Comparison of ENCODE assay signal across 23 mouse cellular contexts in the genomic region with DNA sequence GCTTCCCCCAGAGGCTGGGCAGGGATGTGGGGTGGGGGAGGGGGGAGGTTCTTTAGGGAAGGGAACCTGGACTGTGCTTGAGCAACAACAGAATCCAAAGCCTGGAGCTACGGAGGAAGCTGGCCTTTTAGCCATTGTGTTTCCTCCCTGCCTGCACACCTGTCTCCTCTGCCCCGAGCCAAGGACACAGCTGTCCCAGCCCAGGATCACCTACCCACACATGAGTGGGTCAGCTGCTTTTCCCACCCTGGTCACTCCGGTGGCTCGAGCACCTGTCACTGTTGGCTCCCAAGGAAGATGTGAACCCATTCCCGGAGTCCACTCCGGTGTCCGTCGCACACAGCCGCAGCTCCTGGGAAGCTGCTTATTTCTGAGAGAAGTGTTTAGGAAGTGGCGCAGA. TPM values are rescaled to one million over a fixed set of nuclear protein-coding genes. Genes with fewer than 3 reads are reported as not detected.
DNase-seq lines count a peak whose midpoint lies in the region; TF ChIP-seq lines count a peak whose summit lies in the region.
"Had no signal": no experiment of that assay in that cellular context is flagged by ENCODE, and none has a peak within 500 bp of the region (broad histone marks: within the 10 kb centered on the region; RNA-seq: fewer than 3 reads in every experiment).

No protein-coding gene starts in this region.

- intact Hi-C loops in gastrocnemius, postnatal 14 days (cut with DNase I; ENCODE audit: low total_unique reads), result no loop called here
- intact Hi-C loops in gastrocnemius, postnatal 36 days (cut with DNase I), result no loop called here

- H3K79me2 ChIP-seq in myocyte (ENCODE audit: control insufficient read depth, insufficient read depth), result no peaks in the 10 kb centered on the region

- no peaks in the 10 kb centered on the region for H3K27me3 ChIP-seq in myocyte (ENCODE audit: control insufficient read depth, insufficient read depth, insufficient read length)
- H3K27me3 ChIP-seq: embryonic facial prominence, embryonic 15.5 days; heart, embryonic 15.5 days; intestine, embryonic 15.5 days had no signal

- no peak for TF ChIP-seq POLR2A in myocyte (IDR thresholded peaks at IDR 0.05; ENCODE audit: insufficient read length, low read depth)

- no peak overlapping the region for H3ac ChIP-seq in myocyte (ENCODE audit: control insufficient read depth, insufficient read length)

- peak; percentile 48 for DNase-seq in gastrocnemius, postnatal 14 days
- DNase-seq in gastrocnemius, postnatal 36 days, result no peak
- DNase-seq in kidney, adult 11 months, result peak; percentile 4
- no peak for DNase-seq in kidney, postnatal 10 days
- peak; percentile 18 for DNase-seq in ZHBTc4 (ENCODE audit: low read depth, low spot score)
- no peak for DNase-seq in thymus, postnatal 36 days
- DNase-seq: adrenal gland, postnatal 10 days; cerebellum, adult 11 months; cerebellum, adult 8-10 months; cerebellum, postnatal 14 days; gastrocnemius, postnatal 25 days; heart, adult 2 months; heart, postnatal 14 days; kidney, adult 2 months had no signal

- no peaks in the 10 kb centered on the region for H3K36me3 ChIP-seq in myocyte (ENCODE audit: control insufficient read depth, insufficient read depth)
- H3K36me3 ChIP-seq: embryonic facial prominence, embryonic 15.5 days; G1E; heart, embryonic 15.5 days; intestine, embryonic 15.5 days had no signal

- no peak overlapping the region for H3K4me3 ChIP-seq in myocyte
- H3K4me3 ChIP-seq: embryonic facial prominence, embryonic 15.5 days; erythroblast, embryonic 14.5 days; forebrain, embryonic 10.5 days; heart, adult 2 months; heart, embryonic 15.5 days; hindbrain, embryonic 10.5 days; intestine, embryonic 15.5 days had no signal

- no peak overlapping the region for H3K4me2 ChIP-seq in myocyte (ENCODE audit: low read depth)
- H3K4me2 ChIP-seq: embryonic facial prominence, embryonic 15.5 days; heart, embryonic 15.5 days; hindbrain, embryonic 14.5 days; intestine, embryonic 15.5 days had no signal

TF ChIP-seq in myocyte, 11 proteins besides CTCF, POLR2A, EP300 and RAD21:
- TF ChIP-seq TCF3 (IDR thresholded peaks at IDR 0.05; ENCODE audit: insufficient read length, low read depth), result peak; percentile 99
- TF ChIP-seq REST (IDR thresholded peaks at IDR 0.05; ENCODE audit: insufficient read depth, insufficient read length), result no peak
- TF ChIP-seq MYOG (IDR thresholded peaks at IDR 0.05; ENCODE audit: control insufficient read depth in 1 of 3, insufficient read depth in 1 of 3, insufficient read length in 2 of 3, low read depth in 2 of 3), result peak; percentile 96 to 100 (median 99)
- peak; percentile 98 for TF ChIP-seq TCF12 (IDR thresholded peaks at IDR 0.05; ENCODE audit: insufficient read depth, poor library complexity, severe bottlenecking)
- no peak for TF ChIP-seq SRF (IDR thresholded peaks at IDR 0.05; ENCODE audit: control insufficient read depth, insufficient read length, low read depth)
- TF ChIP-seq MAX (IDR thresholded peaks at IDR 0.05; ENCODE audit: low read depth), result no peak
- no peak for TF ChIP-seq E2F4 (IDR thresholded peaks at IDR 0.05; ENCODE audit: insufficient read depth)
- TF ChIP-seq MYOD1 (IDR thresholded peaks at IDR 0.05; ENCODE audit: control insufficient read depth in 1 of 3, insufficient read length in 2 of 3, low read depth in 2 of 3), result peak in 2 of 3 experiments; percentile 99
- no peak for TF ChIP-seq USF1 (IDR thresholded peaks at IDR 0.05; ENCODE audit: low read depth)
- no peak for TF ChIP-seq CEBPB (IDR thresholded peaks at IDR 0.05; ENCODE audit: insufficient read depth, poor library complexity, severe bottlenecking)
- no peak for TF ChIP-seq POLR2AphosphoS2 (IDR thresholded peaks at IDR 0.05; ENCODE audit: insufficient read length, low read depth)

RNA-seq across cellular contexts. Expression of a gene that starts 7.3 kb away (rescaled TPM):
- total RNA-seq in gastrocnemius, postnatal 14 days (2021), result 10 to 100 TPM; 16.0 to 18.2 TPM
- 1 to 10 TPM; 3.2 to 4.5 TPM for total RNA-seq in gastrocnemius, postnatal 36 days (2021)
- 159 TPM for polyA plus RNA-seq in myocyte (2012; fragmentation: generic; extraction: Trizol)
- polyA plus RNA-seq: erythroblast, embryonic 14.5 days; G1E had no signal

RNA-seq across cellular contexts. Expression of a gene that starts 17.0 kb away (rescaled TPM):
- total RNA-seq in gastrocnemius, postnatal 14 days (2021), result 10 to 100 TPM; 20.0 to 20.6 TPM
- 10 to 100 TPM; 13.9 to 28.4 TPM for total RNA-seq in gastrocnemius, postnatal 36 days (2021)
- 26.3 TPM for polyA plus RNA-seq in myocyte (2012; fragmentation: generic; extraction: Trizol)

Comparison
In these comparisons a context has a peak if more than half of its experiments do, and no peak if none do; other contexts are left out.
1. DNase-seq: peak in gastrocnemius, postnatal 14 days (single experiment), kidney, adult 11 months (single experiment) and ZHBTc4 (single experiment); none in gastrocnemius, postnatal 36 days (0 of 2), kidney, postnatal 10 days (single experiment) and thymus, postnatal 36 days (0 of 2).